Mouse (Mus musculus): ENCODE results near the gene Lhx1. TPM values are rescaled to one million over a fixed set of nuclear protein-coding genes. Genes with fewer than 3 reads are reported as not detected.
A peak's percentile ranks its signal among the peaks of the same experiment; 100 is the strongest.

The Lhx1 gene
- total and polyA plus RNA-seq, 2 experiments from 2014 or later, result 5.3 to 7.9 TPM

- 0 out of 2 replicates have a peak, but pooled peaks cover 6% of the 10 kb centered on the region for H3K4me1 ChIP-seq (ENCODE audit: insufficient read depth)
- H3K27me3 ChIP-seq (ENCODE audit: insufficient read depth, low read length), result peaks cover 65% of the 10 kb centered on the region
- DNase-seq (peak; percentile 47), ATAC-seq (no peak)
- WGBS, result 7% methylated on average over 14 of the region's 14 CpGs
- TF ChIP-seq CTCF (IDR thresholded peaks at IDR 0.05; ENCODE audit: low read depth), result no peak
- no peaks in the 10 kb centered on the region for H3K9me3 ChIP-seq (ENCODE audit: low read length)
- no peak overlapping the region for H3K27ac ChIP-seq (ENCODE audit: low read depth, low read length)
- no peak overlapping the region for H3K4me3 ChIP-seq (ENCODE audit: low read depth, low read length)
- no peaks in the 10 kb centered on the region for H3K36me3 ChIP-seq (ENCODE audit: insufficient read depth)
- H3K4me2 ChIP-seq (ENCODE audit: low read depth), result no peak overlapping the region
- no peak overlapping the region for H3K9ac ChIP-seq
Observed at GRCm38 (mm10) chr11:84516501-84517240, 8.7 kb downstream of the Lhx1 start.

GRCm38 (mm10) chr11:84513171-84514116 lies 11.9 kb downstream of the Lhx1 start, which contains the start of gene Aatf:
Aatf (minus strand) TSS chr11:84513522.
- no peaks in the 10 kb centered on the region for H3K9me3 ChIP-seq (ENCODE audit: low read length)
- H3K36me3 ChIP-seq (ENCODE audit: insufficient read depth), result no peaks in the 10 kb centered on the region; the same call in 1 of the 2 replicates
- ATAC-seq (peak; percentile 99), DNase-seq (peak; percentile 99)
- H3K9ac ChIP-seq, result peak within 1 kb of the TSS; percentile 79
- H3K27ac ChIP-seq (ENCODE audit: low read depth, low read length), result peak within 1 kb of the TSS; percentile 77
- WGBS, result 1% methylated on average over 80 of the region's 80 CpGs
- H3K4me2 ChIP-seq (ENCODE audit: low read depth), result peak within 1 kb of the TSS; percentile 88
- peaks cover 33% of the 10 kb centered on the region for H3K27me3 ChIP-seq (ENCODE audit: insufficient read depth, low read length)
- H3K4me1 ChIP-seq (ENCODE audit: insufficient read depth), result 0 out of 2 replicates have a peak, but pooled peaks cover 6% of the 10 kb centered on the region
- TF ChIP-seq CTCF (IDR thresholded peaks at IDR 0.05; ENCODE audit: low read depth), result no peak
- peak within 1 kb of the TSS; percentile 88 for H3K4me3 ChIP-seq (ENCODE audit: low read depth, low read length)

- 83% methylated on average over 1 of the region's 1 CpGs for WGBS
- H3K4me3 ChIP-seq (ENCODE audit: low read depth, low read length), result no peak overlapping the region
Observed at GRCm38 (mm10) chr11:84512031-84512430, 13.3 kb downstream of the Lhx1 start.

GRCm38 (mm10) chr11:84504296-84504695 lies 21.0 kb downstream of the Lhx1 start:
- WGBS, result 100% methylated on average over 1 of the region's 1 CpGs
- H3K27ac ChIP-seq (ENCODE audit: low read depth, low read length), result no peak overlapping the region
- no peaks in the 10 kb centered on the region for H3K27me3 ChIP-seq (ENCODE audit: insufficient read depth, low read length)
- no peak for DNase-seq
- no peaks in the 10 kb centered on the region for H3K4me1 ChIP-seq (ENCODE audit: insufficient read depth)
- H3K36me3 ChIP-seq (ENCODE audit: insufficient read depth), result peaks cover 20% of the 10 kb centered on the region
- H3K9me3 ChIP-seq (ENCODE audit: low read length), result no peaks in the 10 kb centered on the region
- ATAC-seq, result no peak
- no peak overlapping the region for H3K9ac ChIP-seq
- no peak overlapping the region for H3K4me2 ChIP-seq (ENCODE audit: low read depth)
- no peak for TF ChIP-seq CTCF (IDR thresholded peaks at IDR 0.05; ENCODE audit: low read depth)
- H3K4me3 ChIP-seq (ENCODE audit: low read depth, low read length), result no peak overlapping the region

More at GRCm38 (mm10) chr11:84512031-84512430, 13.3 kb downstream of the Lhx1 start:
- no peak overlapping the region for H3K27ac ChIP-seq (ENCODE audit: low read depth, low read length)
- no peak for TF ChIP-seq CTCF (IDR thresholded peaks at IDR 0.05; ENCODE audit: low read depth)
- H3K4me2 ChIP-seq (ENCODE audit: low read depth), result peak overlapping the region; percentile 88
- DNase-seq (no peak), ATAC-seq (no peak)
- peaks cover 27% of the 10 kb centered on the region for H3K27me3 ChIP-seq (ENCODE audit: insufficient read depth, low read length)
- H3K9ac ChIP-seq, result no peak overlapping the region
- peaks cover 3% of the 10 kb centered on the region; the same call in 1 of the 2 replicates for H3K36me3 ChIP-seq (ENCODE audit: insufficient read depth)
- H3K9me3 ChIP-seq (ENCODE audit: low read length), result no peaks in the 10 kb centered on the region
- 0 out of 2 replicates have a peak, but pooled peaks cover 6% of the 10 kb centered on the region for H3K4me1 ChIP-seq (ENCODE audit: insufficient read depth)

- no peaks in the 10 kb centered on the region for H3K4me1 ChIP-seq (ENCODE audit: insufficient read depth)
- DNase-seq, result no peak
- H3K9me3 ChIP-seq (ENCODE audit: low read length), result no peaks in the 10 kb centered on the region
- H3K27me3 ChIP-seq (ENCODE audit: insufficient read depth, low read length), result no peaks in the 10 kb centered on the region
- H3K36me3 ChIP-seq (ENCODE audit: insufficient read depth), result peaks cover 15% of the 10 kb centered on the region
- TF ChIP-seq CTCF (IDR thresholded peaks at IDR 0.05; ENCODE audit: low read depth), result peak; percentile 43
- no peak overlapping the region for H3K9ac ChIP-seq
- no peak overlapping the region for H3K27ac ChIP-seq (ENCODE audit: low read depth, low read length)
- WGBS, result 67% methylated on average over 2 of the region's 2 CpGs
- no peak overlapping the region for H3K4me3 ChIP-seq (ENCODE audit: low read depth, low read length)
- ATAC-seq, result no peak
- no peak overlapping the region for H3K4me2 ChIP-seq (ENCODE audit: low read depth)
Observed at GRCm38 (mm10) chr11:84497944-84498343, 27.4 kb downstream of the Lhx1 start.

- DNase-seq (no peak), ATAC-seq (no peak)
- Histone ChIP-seq H3K9me3 (ENCODE audit: low read length) (no peaks in the 10 kb centered on the region), H3K4me2 (ENCODE audit: low read depth) (no peak overlapping the region), H3K4me3 (ENCODE audit: low read depth, low read length) (no peak overlapping the region), H3K27ac (ENCODE audit: low read depth, low read length) (no peak overlapping the region), H3K36me3 (ENCODE audit: insufficient read depth) (peaks cover 14% of the 10 kb centered on the region), H3K4me1 (ENCODE audit: insufficient read depth) (no peaks in the 10 kb centered on the region), H3K9ac (no peak overlapping the region), H3K27me3 (ENCODE audit: insufficient read depth, low read length) (no peaks in the 10 kb centered on the region)
- TF ChIP-seq CTCF (IDR thresholded peaks at IDR 0.05; ENCODE audit: low read depth), result no peak
Observed at GRCm38 (mm10) chr11:84496901-84497300, 28.4 kb downstream of the Lhx1 start.

All from forebrain, postnatal 0 days (tissue).